Mouse (Mus musculus): ENCODE data around the gene C1d.
"Not testable (repeated sequence)": the region's sequence is repeated elsewhere in the genome, so short reads cannot be mapped to it uniquely, and the experiment has no call there.

Gene C1d

GRCm38 (mm10) chr11:17257443-17257842 is at the start of gene C1d:
Gene C1d, plus strand, starts transcription at chr11:17257579.
- DNase-seq (ENCODE audit: low spot score) = peak; percentile 97

DNA sequence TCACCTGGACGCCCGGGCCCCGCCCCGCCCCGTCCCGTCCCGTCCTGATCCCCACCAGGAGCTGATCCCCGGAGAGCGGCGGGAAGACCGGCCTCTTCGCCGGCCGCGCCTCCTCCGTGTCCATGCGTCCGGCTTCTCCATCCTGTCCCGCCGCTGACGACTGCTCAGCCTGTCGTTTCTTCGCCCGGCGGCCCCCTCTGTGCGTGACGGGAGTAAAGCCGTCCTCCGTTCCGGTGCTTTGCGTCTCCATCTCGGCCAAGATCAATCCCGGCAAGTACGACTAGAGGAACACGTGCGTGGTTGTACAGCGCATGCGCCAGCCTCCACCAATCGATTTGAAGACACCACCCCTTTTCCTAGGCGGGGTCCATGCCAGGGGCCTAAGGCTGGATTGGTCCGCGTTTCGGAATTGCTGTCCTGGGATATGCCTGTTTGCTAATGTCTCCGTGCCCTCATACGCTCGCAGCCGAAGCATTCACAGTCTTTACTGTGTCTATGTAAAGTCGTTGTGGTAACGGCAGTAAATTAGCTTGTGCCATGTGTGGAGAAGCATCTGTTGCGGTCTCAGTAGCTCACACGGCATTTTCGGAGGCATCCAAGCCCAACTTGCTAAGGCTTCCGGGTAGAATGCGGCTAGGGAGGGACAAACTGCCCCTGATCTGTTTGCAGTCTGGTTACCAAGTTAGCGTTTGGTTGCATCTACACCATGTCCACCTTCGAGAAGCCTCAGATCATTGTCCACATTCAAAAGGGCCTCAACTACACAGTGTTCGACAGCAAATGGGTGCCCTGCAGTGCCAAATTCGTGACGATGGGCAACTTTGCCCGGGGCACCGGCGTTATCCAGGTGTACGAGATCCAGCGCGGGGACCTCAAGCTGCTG is 45.9 kb upstream of the C1d start, which contains the start of gene Pno1:
TSS of gene Pno1 (minus strand) at position 311 of the 883 bp plus-strand sequence.
- peak; percentile 97 for DNase-seq (ENCODE audit: low spot score)

DNA sequence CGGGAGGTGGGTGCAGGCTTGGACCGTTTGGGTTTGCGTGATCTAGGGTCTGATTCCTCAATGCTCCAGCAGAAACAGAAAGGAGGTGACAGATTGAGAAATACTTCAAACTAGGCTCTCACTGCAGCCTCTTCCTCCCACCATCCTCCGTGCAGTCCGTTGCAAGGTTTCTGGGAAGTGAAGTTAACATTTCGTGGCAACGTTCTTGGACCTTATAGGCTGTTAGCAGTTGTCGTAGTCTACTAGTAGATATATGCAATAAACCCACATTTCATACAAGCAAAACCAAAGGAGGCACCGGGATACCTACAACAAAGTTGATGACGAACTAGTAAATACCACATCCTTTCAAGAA is 45.3 kb upstream of the C1d start:
- DNase-seq (ENCODE audit: low spot score) = no peak

- no peak for DNase-seq (ENCODE audit: low spot score)
Measured at GRCm38 (mm10) chr11:17212903-17213509, 44.4 kb upstream of the C1d start.

GRCm38 (mm10) chr11:17215475-17215874 is 41.9 kb upstream of the C1d start:
- DNase-seq (ENCODE audit: low spot score) = no peak

DNA sequence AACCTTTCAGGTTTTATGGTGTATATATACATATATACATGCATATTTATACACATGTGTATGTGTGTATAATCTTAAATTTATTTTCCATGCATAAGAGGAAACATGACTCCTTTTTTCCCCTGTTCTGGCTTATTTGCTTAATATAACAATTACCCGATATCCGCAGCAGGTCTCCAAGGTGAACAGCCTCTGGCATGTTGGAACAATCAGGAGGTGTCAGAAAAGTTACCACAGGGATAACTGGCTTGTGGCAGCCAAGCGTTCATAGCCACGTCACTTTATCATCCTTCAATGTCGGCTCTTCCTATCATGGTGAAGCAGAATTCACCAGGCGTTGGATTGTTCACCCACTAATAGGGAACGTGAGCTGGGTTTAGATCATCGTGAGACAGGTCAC is 36.3 kb upstream of the C1d start:
- DNase-seq (ENCODE audit: low spot score) = no peak

- DNase-seq (ENCODE audit: low spot score) = no peak
Measured at GRCm38 (mm10) chr11:17232792-17233191, 24.6 kb upstream of the C1d start.

- DNase-seq (ENCODE audit: low spot score) = no peak
Measured at GRCm38 (mm10) chr11:17236449-17237037, 20.8 kb upstream of the C1d start.

- not testable (repeated sequence) for DNase-seq (ENCODE audit: low spot score)
Measured at GRCm38 (mm10) chr11:17238598-17238997, 18.8 kb upstream of the C1d start.

- DNase-seq (ENCODE audit: low spot score) = no peak
Measured at GRCm38 (mm10) chr11:17248715-17249114, 8.7 kb upstream of the C1d start.

- DNase-seq (ENCODE audit: low spot score) = no peak
Measured at GRCm38 (mm10) chr11:17256813-17257365, 490 bp upstream of the C1d start.

GRCm38 (mm10) chr11:17257861-17258260 is 482 bp downstream of the C1d start:
- DNase-seq (ENCODE audit: low spot score) = peak; percentile 29

DNA sequence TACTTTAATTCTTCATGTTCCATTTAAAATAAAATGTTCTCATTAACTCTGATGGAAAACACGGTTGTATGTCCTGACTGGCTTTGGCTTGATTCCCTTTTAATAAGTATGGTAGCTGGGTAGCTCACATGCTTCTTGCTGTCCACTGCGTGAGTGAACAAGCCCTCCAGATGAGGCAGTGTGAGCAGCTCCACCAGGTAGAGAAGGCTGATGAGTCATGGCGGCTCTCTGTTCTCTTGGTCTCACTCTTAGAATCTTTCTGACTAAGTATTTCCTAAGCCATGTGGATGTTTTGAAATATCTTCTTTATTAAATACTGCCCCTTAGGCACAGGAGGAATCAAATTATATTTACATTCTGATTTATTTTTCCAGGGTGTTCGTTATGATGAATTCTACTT is 9.8 kb downstream of the C1d start:
- no peak for DNase-seq (ENCODE audit: low spot score)

DNA sequence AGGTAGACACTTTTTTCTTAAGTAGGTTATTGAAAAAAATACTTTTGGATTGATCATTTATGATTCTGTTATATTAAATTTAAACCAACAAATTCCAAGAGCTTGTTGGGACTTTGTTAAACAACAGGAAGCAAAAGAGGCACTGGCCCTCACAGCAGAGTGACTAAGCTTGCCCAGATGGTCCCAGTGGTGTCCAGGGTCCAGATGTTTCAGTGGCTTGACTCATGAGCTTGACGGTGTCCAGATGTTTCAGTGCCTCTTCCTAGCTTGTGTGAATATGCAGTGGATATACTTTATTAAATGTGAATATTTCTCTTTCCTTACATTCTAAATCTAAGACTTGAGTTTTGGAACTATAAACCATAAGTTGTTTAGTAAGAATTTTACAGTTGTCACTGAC is 11.4 kb downstream of the C1d start:
- no peak for DNase-seq (ENCODE audit: low spot score)

DNA sequence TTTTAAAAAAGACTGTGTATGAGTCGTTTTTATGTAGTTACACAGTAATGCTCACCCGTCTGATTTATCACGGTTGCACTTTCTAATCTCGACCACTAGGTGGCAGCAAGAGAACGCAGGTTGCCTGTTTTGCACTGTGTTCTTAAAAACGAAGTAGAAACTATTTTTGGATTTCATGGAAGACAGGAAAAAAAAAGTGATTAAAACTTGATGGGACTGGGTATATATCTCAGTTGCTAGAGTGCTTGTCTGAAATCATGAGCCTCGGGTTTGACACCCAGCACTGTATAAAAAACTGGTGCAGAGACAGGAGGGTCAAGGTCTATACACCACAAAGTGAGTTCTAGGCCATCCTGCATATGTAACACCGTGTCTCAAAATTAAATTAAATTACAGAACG is 22.6 kb downstream of the C1d start:
- DNase-seq (ENCODE audit: low spot score) = peak; percentile 40

- no peak for DNase-seq (ENCODE audit: low spot score)
Measured at GRCm38 (mm10) chr11:17284055-17284454, 26.7 kb downstream of the C1d start.

GRCm38 (mm10) chr11:17288884-17289283 is 31.5 kb downstream of the C1d start:
- DNase-seq (ENCODE audit: low spot score) = no peak

DNA sequence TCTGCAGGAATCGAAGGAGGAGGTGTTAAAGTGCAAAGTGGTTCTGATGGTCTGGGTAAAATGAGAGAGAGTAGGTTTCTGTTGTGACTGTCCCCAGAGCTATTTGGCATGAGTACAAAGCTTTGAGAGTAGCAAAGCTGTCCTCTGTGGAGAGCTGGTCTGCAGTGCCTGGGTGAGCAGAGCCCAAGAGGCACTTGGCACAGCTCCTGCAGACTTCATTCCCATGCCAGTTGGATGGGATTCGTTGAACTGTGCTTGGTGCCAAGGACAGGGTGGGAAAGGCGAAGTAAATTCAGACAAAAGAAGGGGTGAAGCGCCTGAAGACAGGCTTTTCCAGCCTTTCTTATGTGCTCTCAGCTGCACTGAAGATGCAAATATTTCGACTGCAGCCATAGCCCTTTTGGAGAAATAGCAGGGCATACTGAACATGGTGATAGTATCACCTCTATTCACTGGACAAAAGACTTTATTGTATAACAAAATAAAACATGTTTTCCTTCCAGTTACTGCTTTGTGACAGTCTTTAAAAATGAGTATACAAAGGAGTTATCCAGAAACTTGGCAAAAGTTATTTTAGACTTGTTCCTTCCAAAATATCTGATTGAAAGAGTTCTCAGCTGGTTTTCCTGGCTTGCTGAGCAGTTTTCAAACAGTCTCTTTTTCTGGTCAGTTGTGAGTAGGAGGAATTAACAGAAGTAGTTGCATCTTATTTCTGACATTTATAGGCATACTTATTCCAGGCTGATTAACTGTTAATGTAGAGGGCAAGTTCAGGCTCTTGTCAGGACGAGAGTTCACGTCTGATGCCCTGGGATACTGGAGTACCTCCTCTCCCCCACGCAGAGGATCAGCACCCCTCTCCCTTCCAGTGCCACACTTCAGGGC is 48.9 kb downstream of the C1d start:
- peak; percentile 22 for DNase-seq (ENCODE audit: low spot score)

GRCm38 (mm10) chr11:17307457-17307856 is 50.1 kb downstream of the C1d start:
- no peak for DNase-seq (ENCODE audit: low spot score)
